Mouse (Mus musculus) MEL-GATA-1-ER (cell line): ENCODE results near the gene Igdcc3.
A peak's percentile ranks its signal among the peaks of the same experiment; 100 is the strongest.

ENCODE experiments used
- DNase-seq: peaks from one replicate; pipeline ENCODE4 v3.0.0-alpha.2; 2012; ENCODE audit warnings: low read depth; ENCODE audit errors: extremely low read depth

The Igdcc3 gene

GRCm38 (mm10) chr9:65175939-65176871, 35.2 kb downstream of the Igdcc3 start:
- DNase-seq, result no peak

- DNase-seq, result no peak
These were observed 36.5 kb downstream of the Igdcc3 start for GRCm38 (mm10) chr9:65177497-65177896.

- no peak for DNase-seq
These were observed 36.9 kb downstream of the Igdcc3 start for GRCm38 (mm10) chr9:65177912-65178311.

GRCm38 (mm10) chr9:65178336-65179213, 37.6 kb downstream of the Igdcc3 start:
- no peak for DNase-seq

GRCm38 (mm10) chr9:65179817-65180624, 39.0 kb downstream of the Igdcc3 start:
- no peak for DNase-seq

GRCm38 (mm10) chr9:65188599-65188998, 47.6 kb downstream of the Igdcc3 start:
- DNase-seq, result peak; percentile 63

GRCm38 (mm10) chr9:65190306-65190705, 49.3 kb downstream of the Igdcc3 start:
- no peak for DNase-seq

GRCm38 (mm10) chr9:65191389-65191754, 50.4 kb downstream of the Igdcc3 start:
- DNase-seq, result no peak

- DNase-seq, result no peak
These were observed 50.9 kb downstream of the Igdcc3 start for GRCm38 (mm10) chr9:65191755-65192469.

GRCm38 (mm10) chr9:65193214-65193613, 52.2 kb downstream of the Igdcc3 start:
- no peak for DNase-seq

- no peak for DNase-seq
These were observed 54.1 kb downstream of the Igdcc3 start, which contains the start of gene Parp16 for GRCm38 (mm10) chr9:65195053-65195452. Parp16 (plus strand) TSS chr9:65195353.

GRCm38 (mm10) chr9:65195621-65195981, 54.6 kb downstream of the Igdcc3 start:
- DNase-seq, result no peak

GRCm38 (mm10) chr9:65195982-65196737, 55.2 kb downstream of the Igdcc3 start:
- peak; percentile 100 for DNase-seq

GRCm38 (mm10) chr9:65196738-65197569, 56.0 kb downstream of the Igdcc3 start:
- DNase-seq, result peak; percentile 50

- no peak for DNase-seq
These were observed 56.8 kb downstream of the Igdcc3 start for GRCm38 (mm10) chr9:65197826-65198225.

- DNase-seq, result no peak
These were observed 58.7 kb downstream of the Igdcc3 start for GRCm38 (mm10) chr9:65199723-65200122.

- DNase-seq, result no peak
These were observed 59.6 kb downstream of the Igdcc3 start for GRCm38 (mm10) chr9:65200606-65201005.

- peak; percentile 75 for DNase-seq
These were observed 60.0 kb downstream of the Igdcc3 start for GRCm38 (mm10) chr9:65201021-65201380.
